Mouse (Mus musculus) liver, postnatal 0 days (tissue): Measurements from ENCODE around the gene Vdr.

ENCODE experiments used
- CTCF ChIP-seq: sonication (generic); IDR thresholded peaks from 2 replicates; pipeline ENCODE4 v1.5.1; 2016; ENCODE audit warnings: antibody characterized with exemption, low read depth
- EP300 ChIP-seq: IDR thresholded peaks from 2 replicates; pipeline ENCODE4 v1.6.1; 2016; ENCODE audit warnings: antibody characterized with exemption, low read depth, mild to moderate bottlenecking

GRCm38 (mm10) chr15:97860353-97860752, 50.1 kb downstream of the Vdr start:
- TF ChIP-seq CTCF (no peak), EP300 (no peak)
